Mouse (Mus musculus) cerebellum, adult 18-20 months (tissue): Measurements from ENCODE around the gene Bcl7c.
"Not testable (repeated sequence)": the region's sequence is repeated elsewhere in the genome, so short reads cannot be mapped to it uniquely, and the experiment has no call there.

Experiments used
- DNase-seq, 2 experiments: peaks; one replicate each; pipeline ENCODE4 v3.0.0; 2021

Gene Bcl7c

GRCm38 (mm10) chr7:127708207-127709078, at the start of gene Bcl7c:
TSS of gene Bcl7c (minus strand) at chr7:127708933.
- peak; percentile 81 to 93 for DNase-seq

DNA sequence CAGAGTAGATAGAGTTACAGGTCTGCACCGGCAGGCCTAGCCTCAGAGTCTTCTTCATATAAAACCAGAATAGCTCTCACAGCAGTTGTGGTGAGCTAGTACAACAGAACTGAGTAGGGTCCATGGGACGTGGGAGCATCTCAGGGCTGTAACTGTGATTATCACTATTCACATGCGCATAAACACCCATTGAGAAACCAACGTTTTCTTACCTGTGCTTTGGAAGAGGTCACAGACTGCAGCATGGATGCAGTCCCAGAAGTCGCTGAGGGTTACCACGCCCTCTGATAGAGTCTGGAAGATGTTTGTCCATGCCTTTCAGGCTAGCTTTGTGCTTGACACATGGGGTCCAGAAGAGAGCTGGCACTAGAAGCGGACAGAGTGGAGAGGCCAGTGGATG, 45.0 kb upstream of the Bcl7c start:
- no peak for DNase-seq

DNA sequence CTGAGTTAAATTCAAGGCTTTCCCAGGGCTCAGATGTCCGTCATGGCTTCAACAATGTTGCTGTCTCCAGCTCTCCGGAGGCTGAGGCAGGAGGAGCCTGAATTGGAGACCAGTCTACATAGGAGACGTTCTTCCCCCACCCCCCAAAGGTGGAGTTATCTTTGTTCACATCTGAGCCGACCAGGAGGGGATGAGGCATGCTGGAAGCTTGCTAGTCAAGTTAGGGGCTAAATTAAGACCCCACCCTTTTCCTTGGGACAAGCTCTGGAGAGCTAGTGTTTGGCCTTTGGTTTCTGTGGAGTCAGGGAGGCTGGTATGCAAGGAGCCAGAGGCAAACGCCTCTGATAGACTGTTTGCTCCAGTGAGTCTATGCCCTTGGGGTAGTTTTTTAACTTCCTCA, 44.4 kb upstream of the Bcl7c start:
- no peak for DNase-seq

- DNase-seq: no peak
These were observed 43.3 kb upstream of the Bcl7c start for GRCm38 (mm10) chr7:127752069-127752468.

DNA sequence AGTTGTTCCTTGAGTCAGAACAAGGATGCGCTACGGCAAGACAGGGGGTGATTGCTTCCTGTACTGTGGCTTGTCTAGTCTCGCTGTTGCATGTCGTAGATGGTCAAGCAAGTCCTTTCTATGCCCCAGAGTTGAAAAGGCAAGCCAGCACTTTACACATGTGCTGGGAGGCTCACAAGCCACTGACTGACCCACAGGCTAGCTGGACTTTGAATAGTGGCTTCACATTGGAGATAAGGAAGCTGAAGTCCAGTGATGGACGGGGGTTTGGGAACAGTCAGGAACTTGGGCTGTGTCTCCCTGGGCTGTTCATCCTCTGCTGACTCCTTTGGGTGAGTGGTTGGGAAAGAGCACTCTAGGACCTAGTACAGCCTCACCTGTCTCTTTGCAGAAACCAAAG, 42.9 kb upstream of the Bcl7c start:
- no peak for DNase-seq

DNA sequence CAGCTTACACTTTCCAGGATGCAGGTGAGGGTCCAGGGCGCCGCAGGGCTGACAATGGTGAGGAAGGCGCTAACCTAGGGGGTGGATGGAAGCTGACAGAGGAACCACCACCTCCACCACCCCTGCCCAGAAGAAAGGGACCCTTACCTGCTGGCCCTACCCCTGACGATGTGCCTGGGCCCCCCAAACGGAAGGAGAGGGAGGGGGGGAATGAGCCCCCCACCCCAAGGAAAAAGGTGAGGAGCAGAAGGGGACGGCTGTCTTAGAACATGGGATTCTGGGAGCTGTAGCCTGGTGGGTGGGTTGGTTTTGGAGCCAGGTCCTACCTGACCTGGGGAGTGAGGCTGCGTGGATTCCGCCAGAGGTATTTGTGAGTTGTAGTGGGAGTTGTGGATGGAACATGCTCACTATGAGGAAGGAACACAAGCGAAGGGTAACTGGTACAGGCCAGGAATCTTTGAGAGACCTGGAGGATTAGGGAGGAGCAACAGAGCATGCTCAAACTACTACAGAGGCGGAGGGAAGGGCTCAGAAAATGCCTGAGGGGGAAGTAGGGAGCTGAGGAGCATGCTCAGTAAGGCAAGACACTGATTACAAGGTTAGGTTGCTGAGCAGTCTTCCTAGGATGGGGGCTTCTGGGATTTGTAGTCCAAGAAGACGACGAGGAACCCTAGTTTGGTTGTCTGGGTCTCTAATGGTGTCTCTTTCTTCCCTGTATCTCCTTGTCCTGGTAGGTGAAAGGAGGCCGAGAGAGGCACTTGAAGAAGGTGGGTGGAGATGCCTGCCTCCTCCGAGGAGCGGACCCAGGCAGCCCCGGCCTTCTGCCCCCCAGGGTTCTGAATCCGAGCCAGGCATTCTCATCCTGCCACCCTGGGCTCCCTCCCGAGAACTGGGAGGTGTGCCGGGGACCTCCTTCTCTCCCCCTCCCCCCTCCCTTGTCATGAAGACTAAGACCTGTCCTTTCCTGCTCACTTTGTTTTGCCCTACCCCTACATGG, 41.7 kb upstream of the Bcl7c start:
- DNase-seq: peak in 1 of 2 experiments; percentile 70

DNA sequence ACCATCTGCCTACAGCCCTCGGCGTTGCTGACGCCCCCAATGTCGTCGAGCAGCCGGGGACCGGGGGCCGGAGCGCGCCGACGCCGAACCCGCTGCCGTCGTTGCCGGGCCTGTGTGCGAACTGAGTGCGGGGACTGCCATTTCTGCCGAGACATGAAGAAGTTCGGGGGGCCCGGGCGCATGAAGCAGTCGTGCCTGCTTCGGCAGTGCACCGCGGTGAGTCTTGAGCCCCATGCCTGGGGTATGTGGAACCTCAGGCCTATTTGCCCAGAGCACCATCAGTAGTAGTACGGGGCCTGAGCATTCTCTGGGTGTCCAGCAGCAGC, 39.5 kb upstream of the Bcl7c start:
- no peak for DNase-seq

- no peak for DNase-seq
These were observed 39.0 kb upstream of the Bcl7c start for GRCm38 (mm10) chr7:127747559-127748234.

- DNase-seq: peak; percentile 46 to 67
These were observed 38.1 kb upstream of the Bcl7c start for GRCm38 (mm10) chr7:127746494-127747491.

DNA sequence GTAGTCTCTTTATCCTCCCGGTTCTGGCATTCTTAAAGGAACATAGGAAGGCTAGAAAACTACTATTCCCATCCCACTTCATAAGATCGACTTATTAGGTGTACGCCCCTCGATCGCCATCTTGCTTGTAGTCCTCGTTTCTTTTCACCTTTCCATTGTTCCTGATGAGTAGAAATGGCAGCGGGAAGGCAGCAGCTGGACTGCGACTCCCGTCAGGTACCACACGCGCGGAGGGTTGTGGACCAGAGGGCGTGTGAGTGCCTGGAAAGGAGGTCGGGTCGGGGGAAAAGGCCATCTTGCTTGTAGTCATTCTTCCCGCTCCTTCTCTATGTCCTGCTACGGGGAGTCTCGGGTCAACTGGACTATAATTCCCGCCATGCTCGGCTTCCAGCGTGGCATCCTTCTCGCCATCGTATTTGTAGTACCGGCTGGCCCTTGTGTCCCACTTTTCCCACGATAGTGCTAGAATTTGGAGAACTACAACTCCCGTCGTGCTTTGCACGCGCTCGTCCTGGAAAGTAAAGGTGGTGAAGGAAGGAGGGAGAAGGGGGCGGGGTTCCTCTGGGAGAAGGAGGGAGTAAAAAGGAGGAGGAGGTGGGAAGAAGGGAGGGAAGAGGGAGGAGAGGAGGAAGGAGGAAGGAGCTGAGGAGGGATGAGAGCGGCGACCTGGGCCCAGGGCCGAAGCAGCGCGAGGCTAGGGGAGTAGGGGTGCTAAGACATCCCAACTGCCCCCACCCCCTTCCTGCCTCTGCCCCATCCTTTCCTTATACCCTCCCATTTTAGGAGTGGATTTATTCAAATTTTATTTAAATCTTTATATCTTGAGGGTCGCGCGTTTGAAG, 37.1 kb upstream of the Bcl7c start:
- DNase-seq: peak; percentile 94 to 100

DNA sequence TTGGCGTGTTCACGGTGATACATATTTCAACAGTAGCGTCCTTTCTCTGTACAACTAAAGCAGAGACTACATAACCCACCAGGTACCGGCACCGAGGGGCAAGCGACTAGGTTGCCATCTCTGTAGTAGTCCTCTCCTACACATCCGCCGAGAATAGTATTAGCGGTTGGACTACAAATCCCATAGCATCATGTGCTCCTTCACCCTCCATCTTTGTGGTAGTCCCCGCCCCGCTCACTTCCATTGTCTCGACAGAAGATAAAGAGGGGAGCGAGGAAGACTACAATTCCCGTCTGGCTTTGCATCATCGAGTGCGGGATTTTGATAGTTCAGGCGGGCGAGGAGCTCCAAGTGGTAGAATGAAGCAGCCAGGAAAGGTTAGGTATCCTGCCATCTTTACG, 36.5 kb upstream of the Bcl7c start:
- peak; percentile 89 to 98 for DNase-seq

DNA sequence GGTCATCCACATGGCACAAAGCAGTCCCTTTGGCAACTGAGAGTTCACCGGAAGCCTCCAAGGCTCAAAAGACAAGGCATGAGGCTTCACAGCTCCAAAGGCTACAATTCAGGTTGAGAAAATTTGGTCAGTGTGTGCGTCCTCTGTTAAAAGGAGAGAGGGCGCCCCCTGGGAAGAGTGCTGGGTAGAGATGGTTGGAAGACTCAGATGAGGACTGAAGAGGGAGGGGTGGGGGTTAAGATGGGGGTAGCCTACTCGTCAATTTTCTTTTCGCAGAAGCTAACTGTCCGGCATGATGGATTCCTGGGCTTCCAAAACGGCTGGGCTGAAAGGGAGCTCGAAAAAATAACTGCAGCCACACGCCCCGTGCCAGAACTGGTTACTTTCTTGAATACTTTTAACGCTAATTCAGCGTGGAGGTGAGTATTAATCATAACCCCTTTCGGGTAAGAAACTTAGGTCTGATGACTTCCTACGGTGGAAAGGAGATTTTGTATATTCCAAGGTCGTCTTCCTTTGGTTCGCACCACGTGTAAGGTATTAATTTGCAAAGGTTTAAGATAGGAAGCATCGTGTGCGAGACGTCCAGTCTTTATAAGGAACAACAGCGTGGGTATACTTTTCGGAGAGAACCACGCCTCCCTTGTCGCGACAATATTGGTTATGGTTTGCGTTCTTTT, 35.8 kb upstream of the Bcl7c start, which contains the start of gene Fbxl19:
Gene Fbxl19 (plus strand): TSS at position 178 of the 680 bp plus-strand sequence.
- DNase-seq: peak; percentile 82 to 84

GRCm38 (mm10) chr7:127732066-127732465, 23.3 kb upstream of the Bcl7c start, which contains the start of gene Ctf2:
TSS of gene Ctf2 (minus strand) at chr7:127732166.
- not testable (repeated sequence) for DNase-seq

DNA sequence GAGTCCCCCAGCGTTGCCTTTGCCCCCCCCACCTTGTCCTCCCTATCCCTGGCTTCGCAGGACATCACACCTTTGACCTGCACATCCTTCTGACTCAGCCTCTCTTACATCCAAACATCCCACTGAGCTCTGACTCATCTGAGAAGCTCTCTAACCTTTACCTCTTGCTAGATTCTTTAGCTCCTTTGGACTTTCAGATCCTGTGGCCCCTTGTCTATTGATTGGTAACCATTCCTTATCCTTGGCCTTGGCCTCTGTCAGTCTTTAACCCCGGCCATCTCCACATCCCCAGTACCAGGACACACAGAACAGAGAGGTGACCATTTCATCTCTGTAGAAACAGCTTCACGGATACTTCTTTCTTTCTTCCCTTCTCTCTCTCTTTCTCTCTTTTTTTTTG, 21.4 kb upstream of the Bcl7c start:
- DNase-seq: no peak

GRCm38 (mm10) chr7:127727898-127728297, 19.2 kb upstream of the Bcl7c start:
- DNase-seq: no peak

GRCm38 (mm10) chr7:127725924-127726323, 17.2 kb upstream of the Bcl7c start:
- no peak for DNase-seq

GRCm38 (mm10) chr7:127725490-127725889, 16.8 kb upstream of the Bcl7c start:
- DNase-seq: no peak

- DNase-seq: no peak
These were observed 10.5 kb upstream of the Bcl7c start for GRCm38 (mm10) chr7:127719258-127719657.

DNA sequence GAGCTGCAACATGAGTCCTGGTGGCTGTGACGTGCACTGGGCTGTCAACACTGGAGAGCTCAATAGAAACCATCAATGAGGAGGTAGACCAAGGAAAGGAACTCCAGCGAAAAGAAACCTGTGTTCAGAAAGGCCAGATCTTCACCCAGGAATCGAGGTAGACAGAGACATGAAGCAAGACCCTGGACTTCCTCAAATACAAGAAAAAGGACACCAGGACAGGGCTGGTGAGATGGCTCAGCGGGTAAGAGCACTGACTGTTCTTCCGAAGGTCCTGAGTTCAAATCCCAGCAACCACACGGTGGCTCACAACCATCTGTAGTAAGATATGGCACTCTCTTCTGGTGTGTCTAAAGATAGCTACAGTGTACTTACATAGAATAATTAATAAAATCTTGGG, 9.6 kb upstream of the Bcl7c start:
- no peak for DNase-seq

- DNase-seq: peak; percentile 82 to 88
These were observed 8.3 kb upstream of the Bcl7c start for GRCm38 (mm10) chr7:127716992-127717391.
